Mouse (Mus musculus) G1E-ER4 (cell line): ENCODE data around the gene Ywhag. TPM values are rescaled to one million over a fixed set of nuclear protein-coding genes. Genes with fewer than 3 reads are reported as not detected.

Experiments used
- GATA1 ChIP-seq: IDR thresholded peaks from one replicate; pipeline ENCODE4 v1.8.0; 2012; ENCODE audit warnings: low read length, inconsistent platforms
- polyA plus RNA-seq: library from polyadenylated mRNA; stranded (reverse); fragments of >175 nt; gene quantifications from 2 replicates; pipeline ENCODE4 v1.2.3, GENCODE M21; 2012

Ywhag gene
- polyA plus RNA-seq, 1 experiment, result 226 TPM

GRCm38 (mm10) chr5:135906846-135907245 is 27.6 kb downstream of the Ywhag start:
- no peak for TF ChIP-seq GATA1

GRCm38 (mm10) chr5:135905320-135906225 is 28.8 kb downstream of the Ywhag start:
- TF ChIP-seq GATA1, result no peak

GRCm38 (mm10) chr5:135904259-135904658 is 30.2 kb downstream of the Ywhag start:
- no peak for TF ChIP-seq GATA1

GRCm38 (mm10) chr5:135903551-135904151 is 30.8 kb downstream of the Ywhag start:
- no peak for TF ChIP-seq GATA1

GRCm38 (mm10) chr5:135903058-135903457 is 31.4 kb downstream of the Ywhag start:
- TF ChIP-seq GATA1, result no peak

GRCm38 (mm10) chr5:135901354-135902095 is 32.9 kb downstream of the Ywhag start:
- TF ChIP-seq GATA1, result no peak

GRCm38 (mm10) chr5:135900701-135901100 is 33.7 kb downstream of the Ywhag start:
- no peak for TF ChIP-seq GATA1

- no peak for TF ChIP-seq GATA1
Observed at GRCm38 (mm10) chr5:135899833-135900232, 34.6 kb downstream of the Ywhag start.

- TF ChIP-seq GATA1, result no peak
Observed at GRCm38 (mm10) chr5:135898995-135899394, 35.4 kb downstream of the Ywhag start.

GRCm38 (mm10) chr5:135898028-135898427 is 36.4 kb downstream of the Ywhag start:
- TF ChIP-seq GATA1, result no peak

GRCm38 (mm10) chr5:135894958-135895357 is 39.5 kb downstream of the Ywhag start:
- no peak for TF ChIP-seq GATA1

- TF ChIP-seq GATA1, result no peak
Observed at GRCm38 (mm10) chr5:135892589-135893351, 41.6 kb downstream of the Ywhag start.

- no peak for TF ChIP-seq GATA1
Observed at GRCm38 (mm10) chr5:135890920-135891319, 43.5 kb downstream of the Ywhag start.

- TF ChIP-seq GATA1, result no peak
Observed at GRCm38 (mm10) chr5:135890323-135890722, 44.1 kb downstream of the Ywhag start.

GRCm38 (mm10) chr5:135888405-135889215 is 45.8 kb downstream of the Ywhag start:
- no peak for TF ChIP-seq GATA1
